Mouse (Mus musculus) ES-E14 (cell line): ENCODE measurements around the gene Farsb. TPM values are rescaled to one million over a fixed set of nuclear protein-coding genes. Genes with fewer than 3 reads are reported as not detected.

Experiments used
- DNase-seq: peaks from one replicate; pipeline ENCODE4 v3.0.0-alpha.2; 2013; ENCODE audit warnings: low read depth, low spot score
- H3K27ac ChIP-seq: 2 replicates; pipeline ENCODE4 v1.5.1; 2012; ENCODE audit warnings: low read depth, mild to moderate bottlenecking, low read length, moderate library complexity, mixed read lengths; ENCODE audit not compliant: poor library complexity, insufficient read depth, severe bottlenecking
- H3K36me3 ChIP-seq: 2 replicates; pipeline ENCODE4 v1.6.1; 2012; ENCODE audit warnings: mild to moderate bottlenecking, low read length, moderate library complexity, mixed read lengths; ENCODE audit not compliant: control insufficient read depth, poor library complexity, insufficient read depth, severe bottlenecking
- H3K4me1 ChIP-seq, 2 experiments: fragments of 150-350 bp in 1 of 2; sonication (generic) in 1 of 2; 2 replicates each; pipeline ENCODE4 v1.6.1; 2012; ENCODE audit warnings: low read length in 2 of 2, mild to moderate bottlenecking in 1 of 2, mixed read lengths in 1 of 2; ENCODE audit not compliant: control insufficient read depth in 2 of 2, insufficient read depth in 2 of 2, poor library complexity in 1 of 2
- H3K4me3 ChIP-seq, 2 experiments: fragments of 150-350 bp in 1 of 2; sonication (generic) in 1 of 2; 2 replicates each; pipeline ENCODE4 v1.5.1; 2012; ENCODE audit warnings: low read length in 2 of 2, low read depth in 1 of 2, mild to moderate bottlenecking in 1 of 2, mixed read lengths in 1 of 2; ENCODE audit not compliant: insufficient read depth in 1 of 2, poor library complexity in 1 of 2, severe bottlenecking in 1 of 2
- H3K9ac ChIP-seq: 2 replicates; pipeline ENCODE4 v1.6.1; 2012; ENCODE audit warnings: low read depth, mild to moderate bottlenecking, low read length, mixed read lengths; ENCODE audit not compliant: poor library complexity, insufficient read depth, severe bottlenecking
- H3K9me3 ChIP-seq: fragments of 150-350 bp; sonication (generic); 2 replicates; pipeline ENCODE4 v1.6.1; 2012; ENCODE audit warnings: low read depth, mild to moderate bottlenecking, low read length; ENCODE audit not compliant: control insufficient read depth, insufficient read depth
- CHD2 ChIP-seq: IDR thresholded peaks from 2 replicates; pipeline ENCODE4 v1.6.1; 2014; ENCODE audit warnings: mild to moderate bottlenecking, low read depth, low read length, inconsistent platforms
- HCFC1 ChIP-seq: IDR thresholded peaks from 2 replicates; pipeline ENCODE4 v1.6.1; 2012; ENCODE audit warnings: low read length, inconsistent platforms, borderline replicate concordance; ENCODE audit not compliant: insufficient read depth
- MAFK ChIP-seq: IDR thresholded peaks from 2 replicates; pipeline ENCODE4 v1.6.1; 2014; ENCODE audit warnings: mild to moderate bottlenecking, low read depth, low read length, inconsistent platforms; ENCODE audit not compliant: insufficient read depth
- ZC3H11A ChIP-seq: IDR thresholded peaks from 2 replicates; pipeline ENCODE4 v1.6.1; 2012; ENCODE audit warnings: low read depth, mild to moderate bottlenecking, inconsistent platforms, low read length, borderline replicate concordance
- ZNF384 ChIP-seq: IDR thresholded peaks from 2 replicates; pipeline ENCODE4 v1.6.1; 2012; ENCODE audit warnings: low read depth, low read length, inconsistent platforms
- in situ Hi-C, 2 experiments: fragments of 600-800 bp; cut with MboI; formaldehyde crosslinking; loops; one replicate each; pipeline ENCODE4 v1.15.1; 2025; ENCODE audit warnings: low sequenced_read_pairs in 2 of 2, inconsistent platforms in 1 of 2; ENCODE audit not compliant: unreplicated experiment in 2 of 2
- total RNA-seq: library from RNA; depleted of rRNA; stranded (reverse); fragments of 300-350 nt; gene quantifications from 2 replicates; pipeline ENCODE4 v1.2.3, GENCODE M21; 2012

Gene Farsb
- total RNA-seq, 1 experiment = 100 TPM

DNA sequence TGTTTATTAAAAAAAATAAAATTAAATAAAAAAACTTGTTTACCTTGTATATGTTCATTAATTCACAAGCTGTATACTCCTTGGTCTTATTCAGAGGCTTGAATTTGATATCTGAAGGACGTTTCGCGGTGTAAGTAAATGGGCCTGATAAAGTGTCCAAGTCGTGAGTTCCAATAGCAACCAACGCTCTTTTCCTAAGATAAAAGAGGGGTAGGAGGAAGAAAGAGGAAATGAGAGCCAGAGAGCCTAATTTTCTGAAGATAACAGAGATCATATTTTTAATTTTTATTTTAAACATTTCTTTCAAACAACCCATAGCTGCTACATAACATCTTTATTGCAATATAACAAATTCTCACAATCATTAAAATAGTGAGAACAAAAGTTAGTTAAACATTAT lies 16.3 kb downstream of the Farsb start:
- H3K4me3 ChIP-seq = no peak overlapping the region
- no peak overlapping the region for H3K9ac ChIP-seq
- no peaks in the 10 kb centered on the region for H3K4me1 ChIP-seq
- TF ChIP-seq HCFC1 (no peak), CHD2 (no peak), ZC3H11A (no peak), ZNF384 (no peak), MAFK (no peak)
- in situ Hi-C loops = no loop called here
- no peak for DNase-seq
- no peak overlapping the region for H3K27ac ChIP-seq
- peaks cover 21% of the 10 kb centered on the region for H3K36me3 ChIP-seq
- H3K9me3 ChIP-seq = no peaks in the 10 kb centered on the region

- Histone ChIP-seq H3K9ac (no peak overlapping the region), H3K27ac (no peak overlapping the region), H3K4me3 (no peak overlapping the region), H3K36me3 (peaks cover 25% of the 10 kb centered on the region), H3K9me3 (no peaks in the 10 kb centered on the region), H3K4me1 (no peaks in the 10 kb centered on the region)
- in situ Hi-C loops = no loop called here
- TF ChIP-seq HCFC1 (no peak), MAFK (no peak), ZNF384 (no peak), ZC3H11A (no peak), CHD2 (no peak)
- peak; percentile 56 for DNase-seq
These were observed 34.0 kb downstream of the Farsb start for GRCm38 (mm10) chr1:78454659-78455058.

DNA sequence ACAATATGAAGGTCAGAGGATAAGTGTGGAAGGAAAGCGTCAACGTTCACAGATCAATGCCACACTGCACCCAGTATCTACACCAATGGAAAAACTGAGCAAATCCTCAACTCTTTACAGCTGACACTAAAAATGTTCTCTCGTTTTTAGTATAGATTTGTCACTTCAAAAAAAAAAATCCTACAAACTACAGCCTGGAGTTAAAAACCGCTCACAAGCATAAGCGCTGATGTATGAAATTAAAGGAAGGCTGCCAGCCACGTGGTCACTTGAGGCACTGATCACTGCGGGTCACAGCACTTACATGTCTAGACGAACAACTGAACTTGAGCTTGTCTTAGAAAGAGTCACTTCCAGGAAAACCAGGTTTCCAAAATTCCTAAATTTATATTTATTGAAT lies 34.8 kb downstream of the Farsb start:
- no peak overlapping the region for H3K9ac ChIP-seq
- peaks cover 25% of the 10 kb centered on the region for H3K36me3 ChIP-seq
- in situ Hi-C loops = no loop called here
- no peak overlapping the region for H3K27ac ChIP-seq
- H3K9me3 ChIP-seq = no peaks in the 10 kb centered on the region
- DNase-seq = no peak
- H3K4me3 ChIP-seq = no peak overlapping the region
- TF ChIP-seq HCFC1 = no peak
- TF ChIP-seq CHD2 = no peak
- TF ChIP-seq ZC3H11A = no peak
- TF ChIP-seq MAFK = no peak
- no peak for TF ChIP-seq ZNF384
- no peaks in the 10 kb centered on the region for H3K4me1 ChIP-seq

GRCm38 (mm10) chr1:78452544-78452943 lies 36.2 kb downstream of the Farsb start:
- Histone ChIP-seq H3K4me1 (no peaks in the 10 kb centered on the region), H3K9me3 (no peaks in the 10 kb centered on the region), H3K9ac (no peak overlapping the region), H3K4me3 (no peak overlapping the region), H3K36me3 (peaks cover 26% of the 10 kb centered on the region), H3K27ac (no peak overlapping the region)
- TF ChIP-seq ZC3H11A = no peak
- TF ChIP-seq MAFK = no peak
- no peak for TF ChIP-seq CHD2
- no peak for TF ChIP-seq ZNF384
- no peak for TF ChIP-seq HCFC1
- DNase-seq = no peak
- in situ Hi-C loops = no loop called here

DNA sequence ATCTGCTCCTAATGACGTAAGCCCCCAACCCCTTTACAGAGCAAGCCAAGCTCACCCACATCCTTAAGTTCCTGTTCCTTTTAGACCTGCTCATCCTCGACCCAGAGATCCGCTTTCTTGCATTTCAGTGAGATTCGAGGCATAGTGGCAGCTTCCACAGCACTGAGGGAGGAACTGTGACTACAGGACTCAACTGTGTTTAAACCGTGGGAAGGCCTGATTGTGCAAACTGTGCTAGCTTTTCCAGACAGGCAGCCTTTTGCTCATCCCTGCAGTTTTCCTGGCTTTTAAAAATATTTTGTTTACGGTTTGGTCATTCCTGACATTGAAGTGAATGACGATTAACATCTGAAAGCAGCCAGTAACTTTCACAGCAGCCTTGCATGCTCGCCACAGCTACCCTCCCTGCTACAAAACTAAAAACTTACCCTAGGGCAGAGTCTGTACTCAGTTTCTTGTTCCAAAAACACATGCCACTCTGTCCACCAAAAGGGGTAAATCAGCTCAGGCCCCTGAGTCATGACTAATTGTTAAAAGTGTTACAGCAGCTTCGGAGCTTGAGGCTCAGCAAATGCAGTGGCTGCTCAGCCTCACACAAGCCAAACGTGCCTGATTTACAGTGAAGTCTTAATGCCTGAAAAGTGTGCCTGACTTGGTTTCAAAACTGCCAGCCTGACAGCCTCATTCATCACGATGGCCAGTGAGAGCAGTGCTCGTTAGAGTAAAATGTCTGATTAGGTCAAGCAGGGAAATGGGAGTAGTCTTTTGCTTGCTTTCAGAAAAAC lies 37.4 kb downstream of the Farsb start:
- peaks cover 32% of the 10 kb centered on the region for H3K36me3 ChIP-seq
- H3K4me3 ChIP-seq = no peak overlapping the region
- no peaks in the 10 kb centered on the region for H3K9me3 ChIP-seq
- DNase-seq = no peak
- TF ChIP-seq ZNF384 = no peak
- TF ChIP-seq CHD2 = no peak
- TF ChIP-seq ZC3H11A = no peak
- no peak for TF ChIP-seq MAFK
- no peak for TF ChIP-seq HCFC1
- no peak overlapping the region for H3K27ac ChIP-seq
- in situ Hi-C loops = no loop called here
- no peak overlapping the region for H3K9ac ChIP-seq
- H3K4me1 ChIP-seq = no peaks in the 10 kb centered on the region
